Mouse (Mus musculus) Patski (cell line): ENCODE data around the gene Sfxn5. TPM values are rescaled to one million over a fixed set of nuclear protein-coding genes. Genes with fewer than 3 reads are reported as not detected.

Experiments used
- ATAC-seq: fragments of 100-300 bp; one replicate; pipeline ENCODE4 v1.8.0; 2021
- CTCF ChIA-PET: fragments of 350-600 bp; sonication (Branson Sonifier 250); formaldehyde crosslinking; loops from one replicate; lab custom pipeline; 2022; ENCODE audit warnings: inconsistent platforms; lab: Charles Lee
- POLR2A ChIA-PET: fragments of 350-600 bp; sonication (Branson Sonifier 250); formaldehyde crosslinking; loops from one replicate; lab custom pipeline; 2022; ENCODE audit warnings: antibody characterized with exemption, inconsistent platforms; lab: Charles Lee
- DNase-seq: peaks from one replicate; pipeline ENCODE4 v3.0.0-alpha.2; 2011; ENCODE audit warnings: low read depth, low spot score
- H3K27me3 ChIP-seq: fragments of 371-371 bp; one replicate; pipeline ENCODE4 v1.5.1; 2021
- CTCF ChIP-seq: fragments of 100-300 bp; IDR thresholded peaks from one replicate; pipeline ENCODE4 v1.5.1; 2021
- in situ Hi-C: fragments of 300-500 bp; cut with MboI; formaldehyde crosslinking; loops from 3 replicates; pipeline ENCODE4 v1.11.1; 2018; ENCODE audit warnings: low pct_unique_long_range_greater_than_20kb, mixed read lengths
- polyA plus RNA-seq: library from polyadenylated mRNA; unstranded; gene quantifications from one replicate; pipeline ENCODE4 v1.2.3, GENCODE M21; 2021

Sfxn5 gene
- polyA plus RNA-seq, 1 experiment from 2014 or later: 10.9 TPM

GRCm38 (mm10) chr6:85231469-85231868 lies 101.8 kb downstream of the Sfxn5 start:
- POLR2A ChIA-PET: no interaction called here
- DNase-seq: no peak
- no peak for ATAC-seq
- in situ Hi-C loops: no loop called here
- TF ChIP-seq CTCF: no peak
- no peaks in the 10 kb centered on the region for H3K27me3 ChIP-seq
- CTCF ChIA-PET: no interaction called here

GRCm38 (mm10) chr6:85230762-85231161 lies 102.5 kb downstream of the Sfxn5 start:
- no peak for ATAC-seq
- ChIA-PET CTCF (no interaction called here), POLR2A (no interaction called here)
- no peak for DNase-seq
- in situ Hi-C loops: no loop called here
- no peak for TF ChIP-seq CTCF
- no peaks in the 10 kb centered on the region for H3K27me3 ChIP-seq

GRCm38 (mm10) chr6:85227520-85227919 lies 105.7 kb downstream of the Sfxn5 start:
- POLR2A ChIA-PET: no interaction called here

GRCm38 (mm10) chr6:85226570-85226969 lies 106.7 kb downstream of the Sfxn5 start:
- no peak for ATAC-seq
- CTCF ChIA-PET: interaction anchor here (1.0 to 1.3 kb wide), 3 partner anchors 9 to 13 kb away, joined by 3 read pairs; no protein-coding TSS in a partner anchor
- in situ Hi-C loops: no loop called here
- DNase-seq: no peak
- no peak for TF ChIP-seq CTCF
- no peaks in the 10 kb centered on the region for H3K27me3 ChIP-seq
- POLR2A ChIA-PET: no interaction called here

More at GRCm38 (mm10) chr6:85227520-85227919, 105.7 kb downstream of the Sfxn5 start:
- H3K27me3 ChIP-seq: no peaks in the 10 kb centered on the region
- TF ChIP-seq CTCF: no peak
- DNase-seq (no peak), ATAC-seq (no peak)
- CTCF ChIA-PET: interaction anchor here (0.8 to 1.1 kb wide), 3 partner anchors 8 to 190 kb away, joined by 3 read pairs; no protein-coding TSS in a partner anchor
- in situ Hi-C loops: no loop called here

GRCm38 (mm10) chr6:85224442-85224891 lies 108.8 kb downstream of the Sfxn5 start:
- POLR2A ChIA-PET: interaction anchor here (0.8 kb wide), 1 partner anchor 16 kb away, joined by 3 read pairs; no protein-coding TSS in a partner anchor
- TF ChIP-seq CTCF: no peak
- ATAC-seq: no peak
- in situ Hi-C loops: no loop called here
- CTCF ChIA-PET: no interaction called here
- no peaks in the 10 kb centered on the region for H3K27me3 ChIP-seq
- DNase-seq: no peak

GRCm38 (mm10) chr6:85223498-85224150 lies 109.6 kb downstream of the Sfxn5 start:
- ChIA-PET POLR2A (interaction anchor here (0.8 kb wide), 1 partner anchor 15 kb away, joined by 3 read pairs; no protein-coding TSS in a partner anchor), CTCF (interaction anchor here (0.7 kb wide), 1 partner anchor 86 kb away, joined by 3 read pairs; the partner anchor contains the start of gene Spr)
- H3K27me3 ChIP-seq: no peaks in the 10 kb centered on the region
- TF ChIP-seq CTCF: no peak
- in situ Hi-C loops: no loop called here
- ATAC-seq: no peak
- DNase-seq: no peak

- DNase-seq (no peak), ATAC-seq (no peak)
- in situ Hi-C loops: no loop called here
- TF ChIP-seq CTCF: no peak
- H3K27me3 ChIP-seq: no peaks in the 10 kb centered on the region
- ChIA-PET POLR2A (no interaction called here), CTCF (no interaction called here)
Observed at GRCm38 (mm10) chr6:85222551-85222950, 110.7 kb downstream of the Sfxn5 start.

- POLR2A ChIA-PET: no interaction called here
- in situ Hi-C loops: no loop called here
- TF ChIP-seq CTCF: no peak
- ATAC-seq (no peak), DNase-seq (no peak)
- H3K27me3 ChIP-seq: no peaks in the 10 kb centered on the region
- CTCF ChIA-PET: interaction anchor here (1.5 kb wide), 1 partner anchor 18 kb away, joined by 3 read pairs; no protein-coding TSS in a partner anchor
Observed at GRCm38 (mm10) chr6:85220917-85221316, 112.3 kb downstream of the Sfxn5 start.

- ChIA-PET POLR2A (interaction anchor here (0.7 kb wide), 1 partner anchor 8 kb away, joined by 3 read pairs; no protein-coding TSS in a partner anchor), CTCF (interaction anchor here (1.2 to 1.5 kb wide), 2 partner anchors 18 to 19 kb away, joined by 3 read pairs; no protein-coding TSS in a partner anchor)
- TF ChIP-seq CTCF: no peak
- H3K27me3 ChIP-seq: no peaks in the 10 kb centered on the region
- ATAC-seq (no peak), DNase-seq (no peak)
- in situ Hi-C loops: no loop called here
Observed at GRCm38 (mm10) chr6:85219706-85220105, 113.5 kb downstream of the Sfxn5 start.

GRCm38 (mm10) chr6:85218684-85219445 lies 114.4 kb downstream of the Sfxn5 start:
- CTCF ChIA-PET: interaction anchor here (1.2 to 1.4 kb wide), 2 partner anchors 19 to 21 kb away, joined by 3 to 4 read pairs; no protein-coding TSS in a partner anchor
- H3K27me3 ChIP-seq: no peaks in the 10 kb centered on the region
- DNase-seq (no peak), ATAC-seq (no peak)
- in situ Hi-C loops: no loop called here
- no peak for TF ChIP-seq CTCF
- POLR2A ChIA-PET: interaction anchor here (0.7 to 1.0 kb wide), 2 partner anchors 7 to 11 kb away, joined by 3 read pairs; no protein-coding TSS in a partner anchor
